Mouse (Mus musculus) heart, adult 9 months (tissue): ENCODE measurements around the gene Ankrd13a.

Experiments
- DNase-seq, 2 experiments: peaks; one replicate each; pipeline ENCODE4 v3.0.0; 2022; ENCODE audit warnings: low spot score in 2 of 2

Gene Ankrd13a

DNA sequence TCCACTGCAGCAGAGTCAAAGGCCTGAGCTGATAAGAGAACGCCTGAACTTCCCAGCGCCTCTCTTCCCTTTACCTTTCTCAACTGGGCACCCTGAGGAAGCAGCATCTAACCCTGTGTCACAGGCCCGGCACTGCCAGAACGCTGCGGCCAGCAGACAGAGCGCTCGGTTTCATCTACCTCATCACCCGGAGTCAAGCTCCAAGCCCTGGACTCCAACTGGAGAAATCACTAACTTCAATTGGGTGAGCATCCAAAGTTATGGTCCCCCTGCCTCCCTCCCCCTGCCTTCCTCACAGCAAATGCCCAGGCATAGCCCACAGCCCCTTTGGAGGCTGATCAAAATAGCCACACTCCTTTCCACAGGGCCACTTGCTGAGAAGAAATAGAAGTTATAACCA, 7.8 kb upstream of the Ankrd13a start:
- DNase-seq, result no peak

DNA sequence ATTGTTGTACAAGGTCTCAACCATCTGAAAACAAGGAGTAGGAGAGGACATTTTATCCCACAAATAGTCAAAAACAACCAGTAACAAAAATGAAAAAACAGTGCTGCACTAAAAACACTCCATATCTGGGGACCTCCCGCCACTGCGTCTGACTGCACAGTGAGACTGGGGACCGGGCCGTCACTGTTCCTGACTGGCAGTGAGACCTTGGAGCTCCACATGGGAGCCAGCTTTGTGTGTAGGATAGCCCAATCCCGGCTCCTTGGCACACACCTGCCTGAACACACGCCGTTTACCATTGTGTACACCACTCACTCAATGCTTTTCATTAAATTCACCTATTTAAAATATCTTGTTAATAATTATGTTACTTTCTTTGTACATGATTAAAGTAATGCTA, 7.3 kb upstream of the Ankrd13a start:
- no peak for DNase-seq

DNA sequence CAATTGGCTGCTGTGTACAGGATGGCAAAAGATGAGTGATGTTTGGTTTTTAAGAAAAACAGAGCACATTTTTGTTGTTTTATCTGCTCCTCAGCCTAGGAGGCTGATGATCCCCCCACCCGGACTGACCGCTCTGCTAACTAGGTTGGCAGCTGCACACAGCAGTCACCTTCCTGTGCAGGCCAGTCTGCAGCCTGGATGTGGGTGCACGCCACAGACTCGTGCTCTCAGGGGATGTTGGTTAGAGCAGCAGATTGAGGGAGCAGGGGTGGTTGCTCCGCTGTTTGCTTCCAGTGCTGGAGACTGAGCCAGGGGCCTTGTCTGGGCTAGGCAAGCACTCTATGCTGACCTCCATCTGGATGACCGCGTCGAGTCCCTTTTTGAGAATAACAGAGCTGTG, 4.7 kb upstream of the Ankrd13a start:
- no peak for DNase-seq

DNA sequence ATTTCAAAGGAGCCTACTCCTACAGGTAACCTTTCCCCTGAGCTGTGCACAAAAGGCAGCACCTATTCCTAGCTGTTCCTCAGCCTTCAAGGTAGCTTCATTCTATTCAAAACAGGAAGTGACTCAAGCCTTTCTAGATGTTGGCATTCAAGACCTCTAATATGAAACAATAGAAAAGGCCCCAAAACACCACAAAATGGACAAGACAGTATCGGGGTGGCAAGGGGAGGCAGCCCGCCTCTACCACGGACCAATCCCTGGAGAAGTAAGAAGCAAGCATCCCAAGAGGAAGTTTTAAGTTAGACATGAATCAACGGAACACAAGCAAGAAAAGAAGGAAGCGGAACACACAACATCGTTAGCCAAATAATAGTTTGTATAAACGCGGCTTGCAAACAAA, 2.7 kb upstream of the Ankrd13a start:
- DNase-seq, result peak in 1 of 2 experiments; percentile 38

DNA sequence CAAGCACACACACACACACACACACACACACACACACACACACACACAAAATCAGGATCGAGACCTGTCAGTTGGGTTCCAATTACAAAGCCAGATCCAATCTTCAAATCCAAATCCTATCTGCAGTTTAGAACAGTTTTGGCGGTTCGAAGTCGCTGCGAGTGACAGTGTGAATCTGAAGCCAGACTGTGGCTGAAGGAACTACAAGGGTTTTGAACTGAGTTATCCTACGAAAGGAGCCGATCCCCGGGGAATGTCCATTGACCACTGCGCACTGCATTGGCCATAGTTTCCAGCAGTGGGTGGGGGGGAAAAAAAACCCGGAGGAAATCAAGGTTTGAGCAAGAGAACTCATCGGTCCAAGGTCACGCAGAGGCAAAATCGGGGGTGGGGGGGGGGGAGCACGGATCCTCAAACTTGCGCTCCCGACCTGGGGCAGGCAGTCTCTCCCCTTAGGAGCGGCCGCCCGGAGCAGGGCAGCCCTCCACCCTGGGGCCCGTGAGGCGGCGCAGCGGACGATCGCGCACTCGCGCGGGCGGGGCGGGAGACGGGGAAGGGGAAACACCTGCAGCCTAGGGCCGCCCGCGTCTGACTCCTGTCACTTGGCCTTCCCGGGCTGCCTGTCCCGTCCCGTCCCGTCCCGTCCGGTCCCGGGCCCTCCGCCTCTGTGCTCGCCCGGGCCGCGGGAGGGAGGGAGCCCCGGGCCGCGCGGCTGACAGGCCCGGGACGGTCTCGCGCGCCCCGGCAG, 1.8 kb upstream of the Ankrd13a start:
- DNase-seq, result peak; percentile 47 to 64

DNA sequence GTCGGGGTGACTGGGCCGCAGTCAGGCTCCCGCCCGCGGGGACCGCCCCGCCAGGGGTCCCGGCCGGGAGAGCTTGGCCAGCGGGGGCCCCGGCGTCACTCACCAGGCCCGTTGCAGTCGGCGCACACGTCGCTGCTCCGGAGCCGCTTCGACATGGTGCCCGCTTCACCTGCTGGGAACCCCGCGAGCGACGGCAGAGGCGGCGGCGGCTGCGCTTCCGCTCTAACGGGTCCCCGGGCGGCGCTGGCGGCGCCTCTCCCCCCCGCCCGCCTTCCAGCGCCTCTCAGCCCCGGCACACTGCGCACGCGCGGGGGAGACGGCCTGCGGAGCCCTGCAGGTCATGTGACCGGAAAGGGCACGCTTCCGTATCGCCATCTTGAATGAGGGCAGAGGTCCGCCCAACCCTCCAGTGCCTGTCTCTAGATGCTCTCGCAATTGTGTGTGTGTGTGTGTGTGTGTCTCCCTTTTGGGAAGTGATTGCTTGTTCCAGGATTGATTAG, 1.2 kb upstream of the Ankrd13a start:
- DNase-seq, result peak; percentile 97

DNA sequence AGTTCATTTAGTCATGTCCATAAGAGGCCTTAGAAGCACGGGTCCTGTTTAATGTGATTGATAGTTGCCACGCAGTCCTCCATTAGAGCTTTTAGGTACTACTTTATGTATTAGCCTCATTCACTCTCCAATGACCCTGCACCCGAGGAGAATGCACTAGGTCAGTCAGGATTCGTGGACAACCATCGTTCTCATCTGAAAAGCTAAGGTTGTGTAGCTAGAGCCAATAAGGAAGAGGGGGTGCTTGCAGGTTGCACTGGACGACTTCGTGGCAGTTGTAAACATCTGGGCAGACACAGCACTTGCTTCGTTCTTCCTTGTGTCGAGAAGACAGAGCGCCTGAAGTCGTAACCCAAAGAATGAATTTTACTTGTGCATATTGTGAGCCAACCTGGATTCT, 697 bp upstream of the Ankrd13a start:
- DNase-seq, result no peak

DNA sequence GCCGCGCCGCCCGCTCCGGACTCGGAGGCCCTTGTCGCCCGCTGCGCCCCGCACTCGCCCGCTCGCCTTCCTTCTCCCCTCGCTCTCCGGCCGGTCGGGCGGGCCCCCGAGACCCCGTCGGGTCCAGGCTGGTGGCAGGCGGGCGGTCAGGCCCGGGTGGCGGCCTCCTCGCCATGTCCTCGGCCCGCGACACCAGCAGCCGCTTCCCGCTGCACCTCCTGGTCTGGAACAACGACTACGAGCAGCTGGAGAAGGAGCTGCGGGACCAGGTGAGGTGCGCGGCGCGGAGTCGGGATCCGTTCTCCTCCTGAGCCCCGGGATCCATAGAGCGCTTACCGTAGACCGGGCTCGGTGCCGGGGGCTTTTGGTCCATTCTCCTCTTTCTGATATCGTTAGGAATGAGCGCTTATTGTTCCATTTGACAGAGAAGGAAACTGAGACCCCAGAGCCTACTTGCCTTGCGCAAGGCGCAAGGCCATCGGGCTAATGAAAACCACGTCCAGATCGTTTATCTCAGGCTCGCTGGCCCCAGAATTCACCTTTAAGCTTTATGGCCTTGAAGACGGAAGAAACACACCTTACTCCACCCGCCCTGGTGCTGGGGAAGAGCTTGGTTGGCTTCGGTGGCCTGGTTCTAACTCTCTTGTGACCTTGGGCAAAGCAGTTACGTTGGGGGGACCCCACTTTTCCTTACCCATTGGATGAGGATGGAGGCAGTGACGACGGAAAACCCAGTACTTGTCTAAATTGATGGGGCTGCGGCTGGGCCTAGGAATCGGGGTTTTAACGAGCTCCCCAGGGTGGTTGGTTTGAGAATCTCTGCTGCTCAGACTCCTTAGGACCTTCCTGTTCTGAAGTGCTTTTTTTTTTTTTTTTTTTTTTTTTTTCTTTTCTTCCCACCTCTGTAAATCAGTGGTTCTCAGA, 841 bp downstream of the Ankrd13a start, which contains the start of gene Git2:
Gene Git2 (minus strand): TSS at position 462 of the 924 bp plus-strand sequence.
- DNase-seq, result peak in 1 of 2 experiments; percentile 28

DNA sequence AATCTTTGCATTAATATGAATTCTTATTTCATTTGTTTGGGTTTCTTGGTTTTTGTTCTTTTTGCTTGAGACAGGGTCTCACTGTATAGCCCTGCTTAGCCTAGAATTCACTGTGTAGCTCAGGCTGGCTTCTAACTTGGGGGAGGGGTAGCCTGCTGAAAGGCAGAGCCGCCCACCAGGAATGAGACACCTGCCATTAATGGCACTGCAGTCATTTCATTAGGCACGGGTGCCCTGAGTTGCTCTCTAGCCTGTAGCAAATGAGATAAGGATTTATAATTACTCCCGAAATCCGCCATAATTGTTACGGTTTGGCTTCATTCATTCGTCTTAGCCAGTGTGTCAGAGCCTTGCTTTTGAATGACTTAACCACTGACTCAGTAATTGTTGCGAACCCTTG, 1.7 kb downstream of the Ankrd13a start:
- DNase-seq, result no peak

DNA sequence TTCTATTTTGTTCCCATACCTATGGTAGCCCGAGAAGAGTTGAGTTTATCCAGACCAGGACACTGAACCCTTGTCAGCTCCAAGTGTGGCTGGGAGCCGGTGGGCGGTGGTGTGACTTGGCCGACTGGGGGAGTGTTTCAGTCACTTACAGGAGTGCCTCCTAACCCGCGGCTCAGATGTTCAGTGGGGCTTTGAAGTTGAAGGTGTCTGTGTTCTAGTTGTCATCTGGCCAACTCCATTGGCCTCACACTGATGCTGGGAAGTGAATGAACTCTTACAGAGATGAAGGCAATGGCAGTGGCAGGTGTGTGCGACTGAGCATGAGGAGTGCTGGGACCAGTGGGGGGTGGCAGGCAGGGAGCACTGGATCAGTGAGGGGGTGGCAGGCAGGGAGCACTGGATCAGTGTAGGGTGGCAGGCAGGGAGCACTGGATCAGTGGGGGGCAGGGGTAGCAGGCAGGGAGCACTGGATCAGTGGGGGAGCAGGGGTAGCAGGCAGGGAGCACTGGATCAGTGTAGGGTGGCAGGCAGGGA, 5.5 kb downstream of the Ankrd13a start:
- no peak for DNase-seq

DNA sequence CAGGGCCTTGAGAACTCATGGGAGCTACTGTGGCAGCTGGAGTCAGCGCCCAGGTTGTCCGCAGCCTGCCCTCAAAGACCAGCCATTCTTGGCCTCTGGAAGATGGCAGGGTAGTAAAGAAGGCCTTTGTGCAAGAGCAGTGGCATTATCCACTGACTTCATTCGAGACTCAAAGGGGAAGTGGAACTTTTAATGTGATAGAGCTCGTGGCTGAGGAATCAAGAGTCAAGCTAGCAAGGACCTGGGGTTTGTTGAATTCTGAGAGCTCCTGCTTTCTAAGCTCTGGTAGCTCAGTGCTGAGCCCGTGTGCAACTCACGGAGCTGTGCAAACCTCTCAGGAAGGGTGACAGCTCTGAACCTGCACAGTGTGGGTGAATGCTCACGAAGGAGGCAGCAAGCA, 6.4 kb downstream of the Ankrd13a start:
- DNase-seq, result no peak

DNA sequence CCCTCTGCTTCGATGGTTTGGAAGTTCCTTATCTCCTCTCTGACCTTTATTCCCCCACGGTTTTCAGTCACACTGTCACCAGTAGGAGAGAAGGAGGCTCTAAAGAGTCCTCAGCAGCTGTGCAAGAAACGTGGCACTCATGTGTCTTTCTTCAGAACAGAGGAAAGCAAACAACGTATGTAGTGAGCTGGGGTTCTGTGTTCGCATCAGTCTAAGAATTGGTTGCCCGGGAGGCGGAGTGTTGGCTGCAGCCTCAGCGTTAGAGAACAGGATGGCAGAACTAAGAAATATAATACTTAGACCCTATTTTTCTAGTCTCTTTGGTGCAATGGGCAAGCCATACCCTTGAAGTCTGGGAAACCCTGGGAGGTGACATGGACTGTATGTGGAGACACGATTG, 8.5 kb downstream of the Ankrd13a start:
- DNase-seq, result no peak

DNA sequence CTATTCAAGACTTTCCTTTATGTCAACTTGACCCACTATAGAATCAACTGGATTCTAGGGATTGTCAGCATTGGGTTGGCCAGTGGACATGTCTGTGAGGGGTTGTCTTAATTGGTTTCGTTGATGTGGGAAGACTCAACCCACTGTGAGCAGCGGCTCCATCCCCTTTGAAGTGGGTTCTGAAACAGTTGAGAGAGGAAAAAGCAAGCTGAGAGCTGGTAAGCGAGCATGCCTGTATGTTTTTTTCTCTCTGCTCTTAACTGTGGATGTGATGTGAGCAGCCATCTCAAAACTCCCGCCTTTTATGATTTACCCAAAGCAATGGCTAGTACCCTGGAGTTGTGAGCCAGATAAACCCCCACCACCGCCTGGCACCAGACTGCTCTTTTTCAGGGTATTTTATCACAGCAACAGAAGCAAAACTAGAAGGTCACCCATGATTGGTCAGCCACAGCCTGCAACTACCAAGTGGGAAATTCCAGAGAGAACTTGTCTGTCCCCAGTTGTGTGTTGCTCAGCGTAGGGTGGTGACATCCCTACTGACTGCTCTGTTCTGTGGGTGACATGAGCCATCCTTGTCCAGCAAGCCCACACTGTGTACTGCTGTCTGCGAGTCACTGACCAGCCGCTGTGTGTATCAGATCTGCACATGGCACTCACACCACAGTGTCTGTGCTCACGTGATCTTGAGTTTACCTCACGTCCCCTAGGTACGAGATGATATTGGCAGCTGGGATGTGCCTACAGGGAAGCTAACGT, 9.1 kb downstream of the Ankrd13a start:
- no peak for DNase-seq

DNA sequence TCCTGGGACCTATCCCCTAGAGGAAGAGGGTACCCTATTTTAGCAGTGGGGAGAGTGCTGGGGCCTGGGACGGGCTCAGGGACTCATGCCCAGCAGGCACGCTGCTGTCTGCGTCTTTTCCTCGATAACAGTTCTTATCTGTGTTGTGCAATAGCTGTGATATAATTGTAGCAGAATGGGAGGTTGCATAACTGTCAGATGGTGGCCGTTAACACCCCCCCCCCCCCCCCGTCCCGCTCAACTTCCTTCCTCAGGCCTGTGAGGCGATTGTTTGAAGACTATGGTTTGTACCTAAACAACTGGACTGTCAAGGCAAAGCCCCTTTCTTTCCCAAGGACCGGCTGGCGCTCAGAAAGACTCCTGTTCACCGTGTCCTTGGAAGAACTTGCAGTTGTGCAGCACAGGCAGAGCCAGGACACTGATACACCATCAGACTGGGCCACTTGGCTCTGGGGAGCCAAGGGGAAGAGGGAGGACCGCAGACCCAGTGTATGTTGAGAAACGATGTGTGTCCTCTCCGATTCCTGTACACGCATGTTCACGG, 10.2 kb downstream of the Ankrd13a start:
- DNase-seq, result peak; percentile 72 to 83

DNA sequence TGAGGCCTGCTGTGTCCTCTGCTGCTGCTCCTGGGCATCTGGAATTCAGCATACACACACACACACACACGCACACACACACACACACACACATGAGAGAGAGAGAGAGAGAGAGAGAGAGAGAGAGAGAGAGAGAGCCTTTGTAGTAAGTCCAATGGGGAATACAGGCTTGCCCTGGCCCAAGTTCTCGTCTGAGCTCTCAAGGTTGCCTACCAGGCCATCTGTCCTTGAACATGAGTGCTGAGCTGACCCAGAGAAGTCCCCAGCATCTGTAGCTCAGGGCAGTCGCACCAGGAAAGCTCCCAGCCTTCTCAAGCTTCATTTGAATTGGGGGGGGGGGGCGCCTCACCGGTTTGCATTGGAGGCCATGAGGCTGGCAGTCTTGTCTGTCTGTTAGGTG, 10.7 kb downstream of the Ankrd13a start:
- DNase-seq, result no peak

DNA sequence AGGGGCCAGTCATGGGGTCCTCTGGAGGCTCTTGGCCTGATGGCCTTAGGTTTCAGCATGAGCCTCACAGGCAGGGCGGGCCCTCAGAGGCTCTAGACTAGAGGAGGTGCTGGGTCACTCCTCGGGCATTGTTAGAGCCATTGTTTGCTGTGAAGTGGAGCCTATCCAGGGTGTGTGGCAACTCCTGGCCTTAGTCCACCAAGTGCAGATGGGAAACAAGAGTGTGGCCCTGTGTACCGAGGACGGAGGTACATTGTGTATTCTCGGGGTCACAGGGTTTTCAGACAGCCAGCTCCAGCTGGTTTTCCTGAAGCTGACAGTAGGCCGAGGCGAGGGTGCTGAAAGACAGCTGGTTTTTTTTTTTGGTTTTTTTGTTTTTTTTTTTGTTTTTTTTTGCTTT, 18.8 kb downstream of the Ankrd13a start:
- peak; percentile 48 to 67 for DNase-seq

DNA sequence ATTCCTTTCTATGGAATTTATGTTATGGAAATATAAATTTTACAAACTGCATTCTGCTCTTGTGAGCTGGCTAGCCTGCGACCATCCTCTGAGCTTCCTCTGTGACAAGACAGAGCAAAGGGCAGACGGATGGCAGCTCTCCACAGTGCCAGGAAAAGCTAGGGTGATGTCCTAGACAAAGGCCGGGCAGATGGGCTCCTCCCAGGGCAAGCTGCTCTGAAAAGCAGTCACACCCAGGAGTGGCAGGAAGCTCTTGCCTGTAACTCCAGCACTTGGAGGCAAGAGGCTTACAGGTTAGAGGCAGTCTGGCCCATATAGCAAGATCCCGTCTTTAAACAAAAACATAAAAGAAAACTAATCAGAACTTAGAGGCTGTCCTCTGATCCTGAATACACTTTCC, 20.1 kb downstream of the Ankrd13a start:
- no peak for DNase-seq

DNA sequence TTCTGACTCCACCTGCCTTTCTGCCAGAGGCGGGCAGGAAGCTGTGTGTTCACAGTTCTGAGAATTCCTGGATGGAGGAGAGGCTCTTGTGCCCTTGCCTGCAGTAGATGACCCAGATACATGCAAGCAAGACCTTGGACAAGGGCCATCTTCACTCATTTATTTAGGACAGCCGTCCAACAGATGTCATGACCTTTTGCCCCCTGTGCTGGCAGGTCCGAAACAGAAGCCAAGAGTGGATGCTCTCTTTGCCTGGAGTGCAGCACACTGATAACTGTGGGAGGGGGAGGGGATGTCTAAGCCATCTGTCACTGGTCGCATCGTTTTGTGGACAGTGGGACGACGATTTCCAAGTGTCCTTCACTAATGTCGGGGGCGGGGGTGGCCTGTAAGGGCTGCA, 20.8 kb downstream of the Ankrd13a start:
- no peak for DNase-seq

DNA sequence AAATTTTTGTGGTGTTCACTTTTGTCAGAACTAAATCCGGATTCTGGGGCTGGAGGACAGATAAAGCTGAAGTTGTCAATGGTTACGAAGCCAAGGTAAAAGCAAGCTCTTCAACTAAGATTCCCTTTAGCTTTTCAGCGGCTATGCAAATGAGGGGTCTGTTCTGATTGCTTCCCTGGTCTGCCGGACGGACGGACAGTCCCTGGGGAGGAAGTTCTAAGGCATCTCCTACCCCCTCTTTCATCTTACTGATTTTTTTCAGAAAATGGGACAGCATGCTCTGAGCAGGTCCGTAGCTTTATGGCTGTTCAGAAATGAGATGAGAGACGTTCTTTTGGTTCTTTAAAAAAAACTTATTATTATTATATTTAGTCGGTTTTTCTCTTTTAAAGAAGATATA, 21.2 kb downstream of the Ankrd13a start:
- no peak for DNase-seq

DNA sequence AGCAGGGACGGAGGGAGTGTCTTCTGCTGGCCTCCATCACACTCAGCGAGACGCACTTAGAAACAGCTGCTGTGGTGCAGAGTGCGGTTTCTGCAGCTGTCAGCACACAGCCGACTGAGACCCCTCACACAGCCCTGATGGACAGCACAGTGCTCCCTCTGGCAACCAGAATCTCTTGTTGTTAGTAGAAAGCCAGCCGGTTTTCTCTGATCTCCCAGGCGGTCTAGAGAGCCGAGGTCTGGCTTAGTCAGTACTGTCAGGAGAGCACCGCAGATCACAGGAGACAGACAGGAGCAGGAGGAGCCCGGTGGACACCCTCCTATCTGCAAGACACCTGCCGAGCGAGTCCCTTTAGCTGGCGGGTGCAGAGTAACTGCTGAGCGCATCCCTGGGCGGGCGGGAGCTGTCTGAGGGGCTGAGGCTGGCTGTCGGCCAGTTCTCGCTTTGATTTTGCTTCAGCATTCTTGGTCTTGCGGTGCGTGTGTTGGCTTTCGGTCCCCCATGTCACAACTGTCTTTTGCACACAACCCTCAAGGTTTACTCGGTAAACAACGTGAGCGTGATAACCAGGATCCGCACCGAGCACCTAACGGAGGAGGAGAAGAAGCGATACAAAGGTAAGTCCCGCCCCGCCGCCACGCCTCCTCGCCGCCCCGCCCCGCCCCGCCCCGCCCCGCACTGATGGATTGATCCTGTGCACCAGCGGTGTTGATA, 22.0 kb downstream of the Ankrd13a start:
- DNase-seq, result no peak

DNA sequence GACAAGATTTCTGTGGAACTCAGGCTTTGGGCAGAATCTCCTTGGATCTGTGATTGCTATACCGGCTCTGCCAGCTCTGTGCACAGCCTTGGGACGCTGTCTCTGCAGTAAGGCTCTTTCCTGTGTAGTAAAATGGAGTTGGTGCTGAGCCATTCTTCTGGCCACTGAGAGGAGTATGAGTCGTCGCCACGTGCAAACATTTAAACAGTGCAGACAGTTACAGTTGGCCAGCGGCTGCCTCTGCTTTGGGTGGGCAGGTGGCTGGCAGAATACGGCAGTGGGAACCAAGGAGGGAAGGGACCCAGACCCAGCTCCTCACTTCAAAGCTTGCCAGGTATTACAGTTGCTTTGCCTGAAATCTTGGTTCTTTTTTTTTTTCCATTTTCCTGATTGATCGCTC, 22.8 kb downstream of the Ankrd13a start:
- DNase-seq, result no peak
